Mouse (Mus musculus): ENCODE data around the gene Ncln.
"Not testable (repeated sequence)": the region's sequence is repeated elsewhere in the genome, so short reads cannot be mapped to it uniquely, and the experiment has no call there.

Gene Ncln

GRCm38 (mm10) chr10:81462415-81462804 lies 33.8 kb downstream of the Ncln start:
- peak in 1 of 2 experiments; percentile 1 for DNase-seq (ENCODE audit: low spot score in 2 of 2)

- DNase-seq (ENCODE audit: low spot score in 2 of 2), result peak in 1 of 2 experiments; percentile 3
Measured at GRCm38 (mm10) chr10:81461673-81462414, 34.3 kb downstream of the Ncln start.

GRCm38 (mm10) chr10:81460951-81461350 lies 35.2 kb downstream of the Ncln start:
- no peak for DNase-seq (ENCODE audit: low spot score in 2 of 2)

- DNase-seq (ENCODE audit: low spot score in 2 of 2), result no peak
Measured at GRCm38 (mm10) chr10:81460471-81460870, 35.7 kb downstream of the Ncln start.

- DNase-seq (ENCODE audit: low spot score in 2 of 2), result no peak
Measured at GRCm38 (mm10) chr10:81459399-81459798, 36.8 kb downstream of the Ncln start.

GRCm38 (mm10) chr10:81458267-81458666 lies 37.9 kb downstream of the Ncln start:
- DNase-seq (ENCODE audit: low spot score in 2 of 2), result no peak

GRCm38 (mm10) chr10:81457624-81458023 lies 38.6 kb downstream of the Ncln start:
- DNase-seq (ENCODE audit: low spot score in 2 of 2), result no peak

GRCm38 (mm10) chr10:81456983-81457563 lies 39.1 kb downstream of the Ncln start:
- no peak for DNase-seq (ENCODE audit: low spot score in 2 of 2)

- DNase-seq (ENCODE audit: low spot score in 2 of 2), result no peak
Measured at GRCm38 (mm10) chr10:81455181-81455895, 40.9 kb downstream of the Ncln start, which contains the start of gene Nfic. TSS of gene Nfic (minus strand) at chr10:81455635.

- no peak for DNase-seq (ENCODE audit: low spot score in 2 of 2)
Measured at GRCm38 (mm10) chr10:81454106-81454505, 42.1 kb downstream of the Ncln start.

GRCm38 (mm10) chr10:81452947-81453288 lies 43.3 kb downstream of the Ncln start:
- DNase-seq (ENCODE audit: low spot score in 2 of 2), result no peak

GRCm38 (mm10) chr10:81452237-81452946 lies 43.8 kb downstream of the Ncln start:
- DNase-seq (ENCODE audit: low spot score in 2 of 2), result no peak

- no peak for DNase-seq (ENCODE audit: low spot score in 2 of 2)
Measured at GRCm38 (mm10) chr10:81451365-81451745, 44.8 kb downstream of the Ncln start.

- DNase-seq (ENCODE audit: low spot score in 2 of 2), result no peak
Measured at GRCm38 (mm10) chr10:81450641-81451364, 45.4 kb downstream of the Ncln start.

- peak in 1 of 2 experiments; percentile 70 for DNase-seq (ENCODE audit: low spot score in 2 of 2)
Measured at GRCm38 (mm10) chr10:81450140-81450539, 46.1 kb downstream of the Ncln start.

- not testable (repeated sequence) for DNase-seq (ENCODE audit: low spot score in 2 of 2)
Measured at GRCm38 (mm10) chr10:81445516-81445915, 50.7 kb downstream of the Ncln start.

GRCm38 (mm10) chr10:81441019-81441418 lies 55.2 kb downstream of the Ncln start:
- DNase-seq (ENCODE audit: low spot score in 2 of 2), result no peak
